Mouse (Mus musculus) neural tube, embryonic 13.5 days (tissue): ENCODE results near the gene Pcgf6. TPM values are rescaled to one million over a fixed set of nuclear protein-coding genes. Genes with fewer than 3 reads are reported as not detected.
"Not testable (repeated sequence)": the region's sequence is repeated elsewhere in the genome, so short reads cannot be mapped to it uniquely, and the experiment has no call there.

Experiments used
- ATAC-seq: fragments of 200-750 bp; cut with Nextera tagmentation; 2 replicates; pipeline ENCODE4 v1.8.0; 2017; ENCODE audit warnings: low read depth, mild to moderate bottlenecking, moderate TSS enrichment, moderate library complexity
- H3K27ac ChIP-seq: fragments of 300-500 bp; sonication (generic); replicated peaks from 2 replicates; pipeline ENCODE4 v1.5.1; 2015; ENCODE audit warnings: moderate library complexity, mild to moderate bottlenecking, inconsistent platforms
- H3K27me3 ChIP-seq: fragments of 300-500 bp; sonication (generic); 2 replicates; pipeline ENCODE4 v1.6.1; 2015; ENCODE audit warnings: mild to moderate bottlenecking, inconsistent platforms
- H3K36me3 ChIP-seq: fragments of 300-500 bp; sonication (generic); 2 replicates; pipeline ENCODE4 v1.6.1; 2015; ENCODE audit warnings: mild to moderate bottlenecking, inconsistent platforms
- H3K4me1 ChIP-seq: fragments of 300-500 bp; sonication (generic); replicated peaks from 2 replicates; pipeline ENCODE4 v1.6.1; 2015; ENCODE audit warnings: inconsistent platforms
- H3K4me2 ChIP-seq: fragments of 300-500 bp; sonication (generic); 2 replicates; pipeline ENCODE4 v1.6.1; 2015; ENCODE audit warnings: inconsistent platforms, mild to moderate bottlenecking, moderate library complexity
- H3K4me3 ChIP-seq: fragments of 300-500 bp; sonication (generic); 2 replicates; pipeline ENCODE4 v1.5.1; 2015; ENCODE audit warnings: mild to moderate bottlenecking, inconsistent platforms
- H3K9ac ChIP-seq: fragments of 300-500 bp; sonication (generic); 2 replicates; pipeline ENCODE4 v1.6.1; 2015; ENCODE audit warnings: moderate library complexity, mild to moderate bottlenecking, inconsistent platforms
- H3K9me3 ChIP-seq: fragments of 300-500 bp; sonication (generic); 2 replicates; pipeline ENCODE4 v1.6.1; 2016; ENCODE audit warnings: inconsistent platforms
- WGBS: fragments of 180-500 bp; shearing (Covaris S2); methylation state at CpG from one replicate; pipeline ENCODE4 v1.1.7; 2015; 5-methylcytosine and 5-hydroxymethylcytosine counted together
- polyA plus RNA-seq: library from polyadenylated mRNA; unstranded; fragments of >200 nt; fragmentation: Nextera tagmentation; extraction: Ambion mirVana; gene quantifications from 2 replicates; pipeline ENCODE4 v1.2.1, GENCODE M21; 2015

The Pcgf6 gene
- polyA plus RNA-seq, 1 experiment from 2014 or later, result 29.1 TPM

DNA sequence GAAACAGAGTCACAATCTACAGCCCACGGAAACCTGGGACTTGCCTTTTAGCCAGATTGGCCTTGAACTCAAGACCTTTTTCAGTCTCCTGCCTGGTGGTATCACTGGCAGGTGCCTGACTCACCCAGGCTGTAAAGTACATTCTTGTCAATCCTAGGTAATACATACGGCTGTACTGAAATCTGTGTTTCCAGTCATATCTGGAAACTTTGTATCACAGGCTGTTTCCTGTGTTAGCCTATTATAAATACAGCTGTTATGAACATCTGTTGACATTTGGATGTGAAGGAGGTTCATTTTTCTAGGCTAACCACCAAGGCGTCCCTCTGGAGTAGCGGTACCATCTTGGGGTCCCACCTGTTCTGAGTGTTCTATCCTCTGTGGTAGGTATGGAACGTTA, 40.8 kb downstream of the Pcgf6 start:
- ATAC-seq, result no peak
- no peaks in the 10 kb centered on the region for H3K9me3 ChIP-seq
- peaks cover 29% of the 10 kb centered on the region for H3K27me3 ChIP-seq

DNA sequence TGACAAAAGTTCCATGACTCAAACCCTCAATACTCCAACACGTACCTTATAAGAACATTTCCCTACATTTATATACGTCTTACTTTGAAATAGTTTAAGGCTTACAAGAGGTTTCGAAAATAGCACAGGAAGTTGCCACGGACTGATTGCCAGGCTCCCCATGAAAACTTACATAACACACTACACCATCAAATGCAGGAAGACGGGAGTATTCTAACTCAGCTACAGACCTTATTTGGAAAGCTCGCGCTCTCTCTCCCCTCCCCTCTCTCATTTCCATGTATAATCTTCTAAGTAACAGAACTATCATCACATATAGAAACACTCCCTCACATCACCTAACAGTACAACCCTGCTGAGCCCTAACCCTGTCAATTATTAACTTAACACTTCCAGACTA, 41.3 kb downstream of the Pcgf6 start:
- peaks cover 24% of the 10 kb centered on the region for H3K27me3 ChIP-seq
- ATAC-seq, result no peak
- H3K4me1 ChIP-seq, result no peaks in the 10 kb centered on the region; the same call in 1 of the 2 replicates
- H3K27ac ChIP-seq, result no peak overlapping the region
- no peaks in the 10 kb centered on the region for H3K36me3 ChIP-seq
- H3K4me3 ChIP-seq, result no peak overlapping the region
- H3K4me2 ChIP-seq, result no peak overlapping the region
- 90% methylated on average over 7 of the region's 7 CpGs for WGBS
- no peaks in the 10 kb centered on the region for H3K9me3 ChIP-seq
- H3K9ac ChIP-seq, result no peak overlapping the region

More for the DNA sequence above, 40.8 kb downstream of the Pcgf6 start:
- H3K4me3 ChIP-seq, result no peak overlapping the region
- no peaks in the 10 kb centered on the region for H3K36me3 ChIP-seq
- H3K4me2 ChIP-seq, result no peak overlapping the region
- H3K9ac ChIP-seq, result no peak overlapping the region
- no peak overlapping the region for H3K27ac ChIP-seq
- H3K4me1 ChIP-seq, result peaks cover under 1% of the 10 kb centered on the region
- WGBS, result 80% methylated on average over 5 of the region's 5 CpGs

DNA sequence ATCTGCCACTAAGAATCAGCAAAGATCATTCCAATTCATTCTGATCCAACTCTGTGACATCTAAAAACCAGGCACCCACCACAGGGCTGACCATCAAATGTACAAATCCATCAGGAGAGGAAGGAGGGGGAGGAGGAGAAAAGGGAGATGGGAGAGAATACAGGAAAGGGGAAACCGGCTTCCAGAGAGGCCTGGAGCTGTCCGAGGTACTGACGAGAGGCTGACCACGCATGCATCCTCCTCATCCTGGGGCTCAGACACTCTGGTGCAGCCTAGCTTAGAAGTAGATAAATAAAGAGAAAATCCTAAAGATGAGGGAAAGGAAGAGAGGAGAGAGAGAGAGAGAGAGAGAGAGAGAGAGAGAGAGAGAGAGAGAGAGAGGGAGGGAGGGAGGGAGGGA, 44.4 kb downstream of the Pcgf6 start:
- H3K4me2 ChIP-seq, result no peak overlapping the region
- WGBS, result 6% methylated on average over 4 of the region's 4 CpGs
- no peaks in the 10 kb centered on the region for H3K4me1 ChIP-seq
- no peak overlapping the region for H3K27ac ChIP-seq
- no peak overlapping the region for H3K9ac ChIP-seq
- no peak overlapping the region for H3K4me3 ChIP-seq
- no peak for ATAC-seq
- H3K27me3 ChIP-seq, result peaks cover 3% of the 10 kb centered on the region; the same call in 1 of the 2 replicates
- H3K9me3 ChIP-seq, result no peaks in the 10 kb centered on the region
- H3K36me3 ChIP-seq, result no peaks in the 10 kb centered on the region

DNA sequence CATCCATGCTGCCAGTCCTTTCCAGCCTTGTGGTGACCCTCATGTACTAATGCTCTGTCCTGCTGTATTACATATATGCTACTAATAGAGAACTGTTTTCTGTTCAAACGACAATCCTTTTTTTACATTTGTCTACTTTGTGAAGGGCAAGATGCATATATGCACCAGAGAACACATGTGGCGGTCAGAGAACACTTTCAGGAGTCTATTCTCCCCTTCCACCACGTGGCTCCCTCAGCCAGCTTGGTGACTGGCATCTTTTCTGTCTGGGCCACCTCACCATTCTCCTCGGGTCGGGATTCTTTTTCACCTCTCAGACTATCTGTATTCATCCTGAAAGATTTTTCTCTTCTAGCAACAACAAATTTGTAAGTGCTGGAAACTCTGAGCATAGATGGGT, 44.8 kb downstream of the Pcgf6 start:
- ATAC-seq, result no peak
- no peak overlapping the region for H3K4me3 ChIP-seq
- H3K4me1 ChIP-seq, result no peaks in the 10 kb centered on the region
- H3K9ac ChIP-seq, result no peak overlapping the region
- H3K4me2 ChIP-seq, result no peak overlapping the region
- H3K27ac ChIP-seq, result no peak overlapping the region
- H3K36me3 ChIP-seq, result no peaks in the 10 kb centered on the region
- H3K27me3 ChIP-seq, result peaks cover 3% of the 10 kb centered on the region; the same call in 1 of the 2 replicates
- no peaks in the 10 kb centered on the region for H3K9me3 ChIP-seq
- 53% methylated on average over 5 of the region's 5 CpGs for WGBS

DNA sequence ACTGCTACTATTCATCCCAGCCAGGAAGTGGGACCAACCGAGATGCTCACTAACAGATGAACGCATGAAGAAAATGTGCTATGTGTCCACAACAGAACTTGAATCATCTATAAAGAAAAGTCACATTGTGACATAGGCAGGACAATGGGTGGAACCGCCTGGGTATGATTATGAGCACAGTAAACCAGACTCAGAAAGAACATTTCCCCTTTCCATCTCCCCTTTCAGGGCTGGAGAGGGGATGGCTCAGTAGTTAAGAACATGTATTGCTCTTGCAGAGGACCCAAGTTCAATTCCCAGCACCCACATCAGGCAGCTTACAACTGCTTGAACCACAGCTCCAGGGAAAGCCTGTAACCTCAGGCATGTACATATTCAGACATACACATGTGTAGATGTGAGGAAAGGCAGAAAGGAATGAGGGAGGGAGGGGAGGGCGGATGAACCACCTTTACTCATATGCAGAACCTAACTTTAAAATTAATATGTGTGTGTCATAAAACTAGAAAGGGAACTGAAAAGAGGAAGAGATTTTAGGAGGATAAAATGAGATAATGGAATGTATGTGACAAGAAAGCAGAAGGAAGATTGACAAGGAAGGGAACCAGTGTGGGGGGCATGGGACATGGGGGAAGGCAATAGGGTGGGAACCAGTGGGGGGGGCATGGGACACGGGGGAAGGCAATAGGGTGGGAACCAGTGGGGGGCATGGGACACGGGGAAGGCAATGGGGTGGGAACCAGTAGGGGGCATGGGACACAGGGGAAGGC, 46.8 kb downstream of the Pcgf6 start:
- H3K27ac ChIP-seq, result no peak overlapping the region
- no peaks in the 10 kb centered on the region for H3K36me3 ChIP-seq
- H3K4me3 ChIP-seq, result no peak overlapping the region
- 75% methylated on average over 6 of the region's 6 CpGs for WGBS
- no peaks in the 10 kb centered on the region for H3K4me1 ChIP-seq
- H3K9me3 ChIP-seq, result no peaks in the 10 kb centered on the region
- ATAC-seq, result no peak
- H3K27me3 ChIP-seq, result no peaks in the 10 kb centered on the region
- H3K4me2 ChIP-seq, result no peak overlapping the region
- H3K9ac ChIP-seq, result no peak overlapping the region

DNA sequence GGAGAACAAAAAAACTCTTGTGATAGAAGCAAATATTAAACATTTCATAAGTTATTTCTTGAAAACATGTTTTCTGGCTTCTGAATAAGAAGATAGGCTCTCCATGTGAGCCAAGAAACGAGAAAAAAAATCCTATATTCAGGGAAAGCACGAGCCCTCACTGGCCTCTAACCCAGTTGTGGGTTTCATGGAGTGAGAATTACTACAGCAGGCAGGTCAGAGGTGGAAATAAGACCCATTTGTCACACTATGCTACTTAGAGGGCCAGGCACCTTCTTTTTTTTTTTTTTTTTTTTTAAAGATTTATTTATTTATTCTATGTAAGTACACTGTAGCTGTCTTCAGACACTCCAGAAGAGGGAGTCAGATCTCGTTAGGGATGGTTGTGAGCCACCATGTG, 50.3 kb downstream of the Pcgf6 start:
- ATAC-seq, H3K4me1 ChIP-seq, H3K27ac ChIP-seq, H3K27me3 ChIP-seq, H3K9ac ChIP-seq, H3K4me2 ChIP-seq, H3K9me3 ChIP-seq, H3K4me3 ChIP-seq, H3K36me3 ChIP-seq: not testable (repeated sequence)
- 84% methylated on average over 2 of the region's 3 CpGs for WGBS

DNA sequence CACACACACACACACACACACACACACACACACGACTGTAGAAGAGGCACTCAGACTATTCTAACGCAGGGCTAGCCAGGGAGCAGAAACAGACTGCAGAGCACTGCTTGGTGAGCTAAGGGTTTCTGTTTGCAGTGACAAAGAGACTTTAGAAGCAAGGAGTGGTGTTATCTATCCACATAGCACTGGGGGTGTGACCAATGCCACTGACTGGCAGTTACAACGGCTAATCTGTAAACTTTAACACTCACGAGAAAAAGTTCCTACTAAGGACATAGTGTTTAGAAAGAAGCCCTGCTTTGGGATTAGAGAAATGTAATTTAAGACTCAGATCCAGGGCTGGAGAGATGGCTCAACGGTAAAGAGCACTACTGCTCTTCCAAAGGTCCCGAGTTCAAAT, 51.0 kb downstream of the Pcgf6 start:
- H3K9me3 ChIP-seq, result no peaks in the 10 kb centered on the region
- H3K36me3 ChIP-seq, result no peaks in the 10 kb centered on the region
- no peaks in the 10 kb centered on the region for H3K4me1 ChIP-seq
- WGBS, result 86% methylated on average over 6 of the region's 6 CpGs
- ATAC-seq, result no peak
- no peak overlapping the region for H3K9ac ChIP-seq
- no peak overlapping the region for H3K4me2 ChIP-seq
- H3K4me3 ChIP-seq, result no peak overlapping the region
- no peak overlapping the region for H3K27ac ChIP-seq
- no peaks in the 10 kb centered on the region for H3K27me3 ChIP-seq

DNA sequence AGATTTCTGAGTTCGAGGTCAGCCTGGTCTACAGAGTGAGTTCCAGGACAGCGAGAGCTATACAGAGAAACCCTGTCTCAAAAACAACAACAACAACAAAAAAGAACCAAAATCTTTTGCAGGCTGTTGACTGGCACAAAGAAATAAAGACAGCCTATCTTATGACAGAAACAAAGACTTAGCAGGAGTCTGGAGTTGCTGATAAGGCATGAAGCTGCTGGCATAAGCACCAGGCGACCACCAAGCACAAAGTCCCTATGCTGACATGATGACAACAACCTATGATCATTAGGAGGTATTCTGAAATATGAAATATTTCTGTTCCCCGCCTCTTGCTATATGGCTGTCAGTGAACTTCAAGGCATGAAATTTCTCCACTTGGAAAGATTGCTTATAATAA, 51.8 kb downstream of the Pcgf6 start:
- no peak for ATAC-seq
- no peaks in the 10 kb centered on the region for H3K9me3 ChIP-seq
- H3K9ac ChIP-seq, result no peak overlapping the region
- WGBS, result 80% methylated on average over 4 of the region's 4 CpGs
- H3K4me3 ChIP-seq, result no peak overlapping the region
- H3K27me3 ChIP-seq, result no peaks in the 10 kb centered on the region
- no peak overlapping the region for H3K4me2 ChIP-seq
- no peaks in the 10 kb centered on the region for H3K36me3 ChIP-seq
- no peak overlapping the region for H3K27ac ChIP-seq
- H3K4me1 ChIP-seq, result no peaks in the 10 kb centered on the region

DNA sequence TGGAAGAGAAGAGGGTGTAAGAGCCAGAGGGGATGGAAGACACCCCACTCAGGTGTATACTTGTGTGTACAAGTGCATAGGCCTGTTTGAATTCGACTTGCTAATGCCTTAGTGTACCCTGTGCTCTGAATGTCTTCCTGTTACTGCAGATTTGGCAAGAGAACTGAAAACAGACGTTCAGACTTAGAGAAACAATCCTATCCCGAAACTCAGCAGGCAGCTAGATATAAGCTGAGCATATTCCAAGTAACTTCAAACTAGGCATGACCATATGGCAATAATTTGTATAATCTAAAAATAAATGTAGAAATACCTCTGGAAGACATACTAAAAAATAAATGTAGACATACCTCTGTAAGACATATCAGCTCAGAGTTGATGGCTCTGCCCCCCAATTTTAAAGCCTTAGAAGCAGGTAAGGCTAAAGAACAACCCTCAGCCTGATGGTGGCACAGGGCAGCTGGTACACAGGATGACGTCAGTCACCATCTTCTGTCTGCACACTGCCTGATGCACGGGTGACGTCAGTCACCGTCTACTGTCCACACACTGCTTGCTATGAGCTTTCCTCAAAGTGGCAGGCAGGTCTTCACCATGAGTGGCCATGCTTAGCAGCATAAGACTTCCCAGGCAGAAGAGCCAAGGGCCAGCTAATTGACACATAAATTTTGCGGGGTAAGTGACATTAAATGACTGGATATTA, 52.4 kb downstream of the Pcgf6 start:
- 81% methylated on average over 8 of the region's 8 CpGs for WGBS
- Histone ChIP-seq H3K4me1 (no peaks in the 10 kb centered on the region), H3K9ac (no peak overlapping the region)

DNA sequence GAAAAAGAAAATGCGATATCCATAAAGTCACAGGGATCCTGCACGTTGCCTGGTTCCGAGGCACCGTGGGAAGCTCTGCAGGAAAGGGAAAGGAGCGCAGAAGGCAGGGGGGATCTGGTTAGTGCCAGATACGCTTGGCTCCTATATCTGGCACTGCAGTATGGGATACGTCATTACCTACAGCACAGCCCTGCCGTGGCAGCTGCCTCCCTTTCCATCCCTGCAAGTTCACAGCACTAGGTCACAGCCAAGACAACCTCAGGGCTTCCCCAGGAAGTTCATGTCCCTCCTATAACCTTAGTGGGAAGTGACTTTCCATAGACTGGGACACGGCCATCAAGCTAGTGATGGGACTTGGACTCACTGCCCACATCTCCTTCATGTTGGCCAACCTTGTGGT, 54.6 kb downstream of the Pcgf6 start:
- H3K27ac ChIP-seq, result no peak overlapping the region
- WGBS, result 82% methylated on average over 9 of the region's 9 CpGs
- H3K27me3 ChIP-seq, result no peaks in the 10 kb centered on the region
- H3K4me3 ChIP-seq, result no peak overlapping the region
- H3K36me3 ChIP-seq, result no peaks in the 10 kb centered on the region
- no peak overlapping the region for H3K9ac ChIP-seq
- no peaks in the 10 kb centered on the region for H3K9me3 ChIP-seq
- no peak overlapping the region for H3K4me2 ChIP-seq
- no peaks in the 10 kb centered on the region for H3K4me1 ChIP-seq
- no peak for ATAC-seq

More for the DNA sequence above, 52.4 kb downstream of the Pcgf6 start:
- H3K4me3 ChIP-seq, result no peak overlapping the region
- no peak overlapping the region for H3K4me2 ChIP-seq
- no peaks in the 10 kb centered on the region for H3K27me3 ChIP-seq
- no peak overlapping the region for H3K27ac ChIP-seq
- no peaks in the 10 kb centered on the region for H3K36me3 ChIP-seq
- no peaks in the 10 kb centered on the region for H3K9me3 ChIP-seq
- ATAC-seq, result no peak

DNA sequence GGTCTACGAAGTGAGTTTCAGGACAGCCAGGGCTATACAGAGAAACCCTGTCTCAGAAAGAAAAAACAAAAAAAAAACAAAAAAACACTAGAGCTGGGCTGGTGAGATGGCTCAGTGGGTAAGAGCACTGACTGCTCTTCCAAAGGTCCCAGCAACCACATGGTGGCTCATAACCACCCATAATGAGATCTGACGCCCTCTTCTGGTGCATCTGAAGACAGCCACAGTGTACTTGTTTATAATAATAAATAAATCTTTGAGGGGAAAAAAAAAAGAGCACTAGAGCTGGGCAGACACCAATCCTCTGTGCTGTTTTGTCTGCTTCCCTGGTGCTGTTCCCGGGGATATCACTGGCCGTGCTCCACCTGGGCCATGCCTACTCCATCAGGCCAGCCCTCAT, 58.4 kb downstream of the Pcgf6 start:
- H3K36me3 ChIP-seq, H3K27me3 ChIP-seq, H3K4me3 ChIP-seq, H3K4me2 ChIP-seq, H3K9ac ChIP-seq, H3K27ac ChIP-seq, ATAC-seq, H3K9me3 ChIP-seq: not testable (repeated sequence)
- H3K4me1 ChIP-seq, result peaks cover 26% of the 10 kb centered on the region
- 75% methylated on average over 4 of the region's 4 CpGs for WGBS

DNA sequence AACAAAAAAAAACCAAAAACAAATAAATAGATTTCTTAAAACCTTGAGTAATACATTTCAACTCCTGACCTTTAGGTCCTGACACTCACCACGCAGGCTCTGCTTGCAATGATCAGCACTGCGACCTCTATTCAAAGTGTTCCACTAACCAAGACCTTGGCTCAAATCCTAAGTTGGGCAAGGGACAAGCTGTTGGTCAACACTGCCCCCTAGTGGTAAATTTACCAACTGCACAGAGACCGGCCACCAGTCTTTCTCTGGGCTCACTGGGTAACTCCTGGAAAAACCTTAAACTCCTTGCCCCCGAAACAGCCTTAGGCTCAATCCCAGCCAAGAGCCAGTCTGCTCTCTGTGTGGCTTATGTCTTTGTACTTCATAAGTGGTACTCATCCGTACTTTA, 59.6 kb downstream of the Pcgf6 start:
- no peaks in the 10 kb centered on the region for H3K27me3 ChIP-seq
- no peak for ATAC-seq
- peaks cover 26% of the 10 kb centered on the region for H3K4me1 ChIP-seq
- no peaks in the 10 kb centered on the region for H3K9me3 ChIP-seq
- no peaks in the 10 kb centered on the region for H3K36me3 ChIP-seq
- no peak overlapping the region for H3K4me3 ChIP-seq
- H3K9ac ChIP-seq, result no peak overlapping the region
- WGBS, result 12% methylated on average over 5 of the region's 5 CpGs
- H3K27ac ChIP-seq, result no peak overlapping the region
- no peak overlapping the region for H3K4me2 ChIP-seq
